Comparison of ENCODE assay signal across 9 mouse cellular contexts in the genomic region with DNA sequence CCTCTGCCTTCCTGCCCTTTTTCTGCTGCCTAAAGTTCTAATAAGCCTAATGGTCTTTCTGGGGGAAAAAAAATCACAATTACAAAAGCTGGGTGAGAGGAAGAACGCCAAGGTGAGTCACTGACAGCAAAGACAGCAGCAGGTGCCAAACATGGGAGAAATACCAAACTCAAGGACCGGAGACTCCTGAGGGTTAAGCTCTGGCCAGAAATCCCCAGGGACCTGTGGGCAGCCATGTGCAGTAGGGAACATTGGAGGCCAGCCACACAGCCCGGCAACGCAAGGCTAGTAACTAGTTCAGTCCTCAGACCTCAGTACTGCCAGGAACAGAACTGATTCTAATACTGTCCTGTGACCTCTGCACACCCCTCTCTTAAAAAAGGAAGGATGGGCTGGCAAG.
"Had no signal": no experiment of that assay in that cellular context is flagged by ENCODE, and none has a peak within 500 bp of the region (broad histone marks: within the 10 kb centered on the region; RNA-seq: fewer than 3 reads in every experiment).

No protein-coding gene starts in this region.

- DNase-seq: kidney, postnatal 4 days; liver; lung, adult 18-20 months; right cerebral cortex, postnatal 14 days; thymus, postnatal 4 days had no signal

- H3K4me2 ChIP-seq: limb, embryonic 12.5 days; midbrain, embryonic 12.5 days had no signal

- H3K27ac ChIP-seq: layer of hippocampus, adult 2 months; limb, embryonic 12.5 days; liver, embryonic 14.5 days; midbrain, embryonic 12.5 days had no signal

- H3K9ac ChIP-seq: limb, embryonic 12.5 days; liver, embryonic 14.5 days; midbrain, embryonic 12.5 days had no signal

- H3K4me1 ChIP-seq: limb, embryonic 12.5 days; midbrain, embryonic 12.5 days had no signal

- H3K27me3 ChIP-seq: limb, embryonic 12.5 days; midbrain, embryonic 12.5 days had no signal

- H3K4me3 ChIP-seq: layer of hippocampus, adult 2 months; limb, embryonic 12.5 days; midbrain, embryonic 12.5 days had no signal

- H3K9me3 ChIP-seq: limb, embryonic 12.5 days; midbrain, embryonic 12.5 days had no signal
